Comparison of ENCODE assay signal across 8 mouse cellular contexts in the genomic region with DNA sequence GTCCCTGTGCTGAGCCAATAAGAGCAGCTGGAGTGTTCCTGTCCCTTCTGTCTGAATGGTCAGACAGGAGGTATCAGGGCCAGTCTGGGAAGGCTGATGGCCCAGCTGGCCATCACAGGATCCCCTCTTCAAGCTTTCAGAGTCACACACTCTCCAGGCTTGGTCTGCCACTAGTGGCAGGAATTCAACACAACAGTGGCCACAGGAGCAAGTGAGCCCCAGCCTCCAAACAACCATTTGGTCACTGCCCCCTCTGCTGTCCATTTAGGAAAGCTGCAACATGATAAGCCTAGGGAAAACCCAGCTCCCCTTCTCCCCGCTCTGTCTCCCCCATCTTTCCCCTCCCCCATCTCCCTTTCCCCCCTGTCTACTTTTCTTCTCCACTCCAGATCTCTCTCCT. TPM values are rescaled to one million over a fixed set of nuclear protein-coding genes. Genes with fewer than 3 reads are reported as not detected.
DNase-seq lines count a peak whose midpoint lies in the region; ATAC-seq and TF ChIP-seq lines count a peak whose summit lies in the region.
"Had no signal": no experiment of that assay in that cellular context is flagged by ENCODE, and none has a peak within 500 bp of the region (broad histone marks: within the 10 kb centered on the region; RNA-seq: fewer than 3 reads in every experiment).

No protein-coding gene starts in this region.

- no peak overlapping the region for H3K9ac ChIP-seq in MEL (ENCODE audit: control insufficient read depth, low read depth, low read length, poor library complexity, severe bottlenecking)
- H3K9ac ChIP-seq in forebrain, embryonic 12.5 days: no peak overlapping the region
- H3K9ac ChIP-seq: embryonic facial prominence, embryonic 13.5 days had no signal

- no peak for TF ChIP-seq EP300 in MEL (IDR thresholded peaks at IDR 0.05; ENCODE audit: low read depth in 1 of 2, low read length in 2 of 2)

- peak; percentile 9 for TF ChIP-seq RAD21 in MEL (IDR thresholded peaks at IDR 0.05; ENCODE audit: low read depth, low read length)

- no peaks in the 10 kb centered on the region for H3K4me1 ChIP-seq in MEL (ENCODE audit: control insufficient read depth in 1 of 2, insufficient read depth in 2 of 2, low read length in 2 of 2)
- H3K4me1 ChIP-seq in forebrain, embryonic 12.5 days: no peaks in the 10 kb centered on the region
- H3K4me1 ChIP-seq: embryonic facial prominence, embryonic 13.5 days had no signal

- no peaks in the 10 kb centered on the region for H3K79me2 ChIP-seq in MEL (ENCODE audit: control insufficient read depth, insufficient read depth, low read length, poor library complexity)

- H3K27ac ChIP-seq in layer of hippocampus, adult 2 months: no peak overlapping the region
- H3K27ac ChIP-seq in MEL (ENCODE audit: control insufficient read depth, low read depth, low read length): no peak overlapping the region
- no peak overlapping the region for H3K27ac ChIP-seq in forebrain, embryonic 12.5 days
- H3K27ac ChIP-seq: embryonic facial prominence, embryonic 13.5 days had no signal

- H3K9me3 ChIP-seq in MEL (replicated peaks; ENCODE audit: insufficient read depth, low read length): no peaks in the 10 kb centered on the region
- H3K9me3 ChIP-seq in forebrain, embryonic 12.5 days: peaks cover 40% of the 10 kb centered on the region

- no peak for DNase-seq in layer of hippocampus, adult 2 months (ENCODE audit: low spot score in 2 of 2)
- DNase-seq in layer of hippocampus, adult 9-11 months: no peak
- peak; percentile 9 for DNase-seq in MEL (ENCODE audit: low read depth, low spot score)
- peak; percentile 18 for DNase-seq in brain, adult 2 months (ENCODE audit: low read depth, low spot score)
- peak; percentile 14 to 54 for DNase-seq in kidney, postnatal 36 days
- no peak for DNase-seq in left cerebral cortex, adult 8-10 months (ENCODE audit: low spot score in 2 of 2)

- no peak overlapping the region for H3K4me3 ChIP-seq in layer of hippocampus, adult 2 months
- H3K4me3 ChIP-seq in MEL (ENCODE audit: control insufficient read depth in 1 of 2, insufficient read depth in 1 of 2, low read depth in 2 of 2, low read length in 2 of 2): no peak overlapping the region
- H3K4me3 ChIP-seq in forebrain, embryonic 12.5 days (replicated peaks): no peak overlapping the region
- H3K4me3 ChIP-seq: embryonic facial prominence, embryonic 13.5 days had no signal

- H3K36me3 ChIP-seq in MEL (ENCODE audit: control insufficient read depth in 1 of 2, insufficient read depth in 2 of 2, low read length in 2 of 2): no peaks in the 10 kb centered on the region
- H3K36me3 ChIP-seq in forebrain, embryonic 12.5 days (replicated peaks): no peaks in the 10 kb centered on the region
- H3K36me3 ChIP-seq: embryonic facial prominence, embryonic 13.5 days had no signal

- H3K27me3 ChIP-seq in MEL (ENCODE audit: control insufficient read depth in 1 of 2, insufficient read depth in 2 of 2, low read length in 2 of 2): no peaks in the 10 kb centered on the region
- H3K27me3 ChIP-seq in forebrain, embryonic 12.5 days: no peaks in the 10 kb centered on the region
- H3K27me3 ChIP-seq: embryonic facial prominence, embryonic 13.5 days had no signal

- no peak for ATAC-seq in forebrain, embryonic 12.5 days (ENCODE audit: low FRiP score)

- TF ChIP-seq CTCF in layer of hippocampus, adult 2 months (conservative IDR thresholded peaks at IDR 0.05): peak; percentile 51
- TF ChIP-seq CTCF in MEL (IDR thresholded peaks at IDR 0.05 in 2 of 3, conservative IDR thresholded peaks at IDR 0.05 in 1 of 3; ENCODE audit: control insufficient read depth in 1 of 3, insufficient read depth in 1 of 3, low read depth in 2 of 3, low read length in 3 of 3, poor library complexity in 1 of 3, severe bottlenecking in 1 of 3): peak in 2 of 3 experiments; percentile 19 to 39; a peak in 3 of 6 replicates

- TF ChIP-seq POLR2A in MEL (IDR thresholded peaks at IDR 0.05; ENCODE audit: control insufficient read depth in 1 of 2, insufficient read depth in 1 of 2, low read depth in 1 of 2, low read length in 2 of 2, poor library complexity in 1 of 2): no peak

- H3K4me2 ChIP-seq in forebrain, embryonic 12.5 days: no peak overlapping the region
- H3K4me2 ChIP-seq: embryonic facial prominence, embryonic 13.5 days had no signal

- 63% methylated on average over 1 of the region's 1 CpGs for WGBS in forebrain, embryonic 12.5 days

TF ChIP-seq in MEL, 35 proteins besides CTCF, POLR2A, EP300 and RAD21:
- TF ChIP-seq CHD1 (IDR thresholded peaks at IDR 0.05; ENCODE audit: low read depth, low read length) (no peak), SMC3 (IDR thresholded peaks at IDR 0.05; ENCODE audit: low read depth, low read length) (peak; percentile 46), UBTF (IDR thresholded peaks at IDR 0.05; ENCODE audit: borderline replicate concordance, insufficient read depth, low read depth, low read length) (no peak)

RNA-seq across cellular contexts. Expression of a gene that starts 1.5 kb away (rescaled TPM):
- under 1 TPM; 0.29 to 0.77 TPM for total RNA-seq in layer of hippocampus, adult 2 months (2021)
- total RNA-seq in MEL (2012; rRNA removed): 0.39 and 0.50 TPM in 2 replicates
- polyA plus RNA-seq in MEL (2012; ENCODE audit: insufficient read depth in 1 of 2, insufficient read length in 2 of 2, low read depth in 1 of 2, low replicate concordance in 2 of 2, missing spikeins in 1 of 2): under 1 TPM in 1 of 2 experiments, not detected in 1; 0.36 TPM
- polyA plus RNA-seq in forebrain, embryonic 12.5 days (2016; fragmentation: Nextera tagmentation; extraction: Ambion mirVana): 0.36 and 0.41 TPM in 2 replicates
- under 1 TPM in 3 of 4 experiments, not detected in 1; 0.41 to 0.65 (median 0.49) TPM for total RNA-seq in left cerebral cortex, adult 8-10 months (2022)

RNA-seq across cellular contexts. Expression of a gene that starts 29.4 kb away (rescaled TPM):
- under 1 TPM; 0.42 to 0.69 TPM for total RNA-seq in layer of hippocampus, adult 2 months (2021)
- total RNA-seq in MEL (2012; rRNA removed): not detected in 2 replicates
- not detected for polyA plus RNA-seq in MEL (2012; ENCODE audit: insufficient read depth in 1 of 2, insufficient read length in 2 of 2, low read depth in 1 of 2, low replicate concordance in 2 of 2, missing spikeins in 1 of 2)
- not detected in 2 replicates for polyA plus RNA-seq in forebrain, embryonic 12.5 days (2016; fragmentation: Nextera tagmentation; extraction: Ambion mirVana)
- 1 to 10 TPM in 2 of 4 experiments, under 1 TPM in 2; 0.70 to 1.5 (median 1.1) TPM for total RNA-seq in left cerebral cortex, adult 8-10 months (2022)
- polyA plus RNA-seq: embryonic facial prominence, embryonic 13.5 days had no signal

Comparison
In these comparisons a context has a peak if more than half of its experiments do, and no peak if none do; other contexts are left out.
1. DNase-seq: peak in MEL (single experiment), brain, adult 2 months (single experiment) and kidney, postnatal 36 days (2 of 2); none in layer of hippocampus, adult 2 months (0 of 2), layer of hippocampus, adult 9-11 months (single experiment) and left cerebral cortex, adult 8-10 months (0 of 2).